Mouse (Mus musculus): ENCODE measurements around the gene Vps41.

- TF ChIP-seq CTCF (IDR thresholded peaks at IDR 0.05; ENCODE audit: borderline replicate concordance, control insufficient read depth, extremely low read depth, insufficient read depth, low read length, poor library complexity) = no peak
- no peak for TF ChIP-seq POLR2A (IDR thresholded peaks at IDR 0.05; ENCODE audit: control insufficient read depth, extremely low read depth, insufficient read depth, low read length, poor library complexity)
Observed at GRCm38 (mm10) chr13:18868030-18868490, 151.0 kb downstream of the Vps41 start.

Measured in thymus, adult 2 months (tissue).